Mouse (Mus musculus) cortical plate, adult 2 months (tissue): ENCODE measurements around the gene Cbr4.

Experiments
- CTCF ChIP-seq: fragments of 200-500 bp; IDR thresholded peaks from 2 replicates; pipeline ENCODE4 v1.5.1; 2011; ENCODE audit warnings: mild to moderate bottlenecking, control low read depth, low read length; ENCODE audit not compliant: insufficient read depth; ENCODE audit errors: extremely low read depth
- POLR2A ChIP-seq: fragments of 200-500 bp; IDR thresholded peaks from 2 replicates; pipeline ENCODE4 v1.6.1; 2011; ENCODE audit warnings: mild to moderate bottlenecking, low read length, control low read depth; ENCODE audit not compliant: insufficient read depth; ENCODE audit errors: extremely low read depth

GRCm38 (mm10) chr8:61448881-61449280 is 38.7 kb upstream of the Cbr4 start:
- TF ChIP-seq POLR2A (no peak), CTCF (no peak)
